9 mouse cellular contexts compared by ENCODE assay signal in the genomic region with DNA sequence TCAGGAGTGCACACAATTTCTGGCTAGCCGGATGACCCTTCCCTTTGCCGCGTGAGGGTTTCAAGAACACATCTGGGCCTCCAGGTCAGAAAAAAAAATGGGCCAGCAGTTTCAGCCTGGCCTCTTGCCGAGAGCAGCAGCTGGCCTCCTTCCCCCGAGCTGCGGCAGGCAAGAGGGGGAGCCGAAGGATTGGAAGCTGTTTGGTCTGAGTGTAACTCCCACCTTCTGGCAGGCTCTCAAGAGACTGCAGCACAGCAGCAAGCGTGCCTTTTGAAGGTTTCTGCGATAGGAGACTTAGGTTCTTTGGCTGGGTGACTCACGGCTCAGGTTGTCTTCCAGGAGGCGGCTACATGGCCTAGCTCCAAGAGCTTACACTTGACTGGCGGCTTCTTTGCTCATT.
A peak's percentile ranks its signal among the peaks of the same experiment; 100 is the strongest.
DNase-seq lines count a peak whose midpoint lies in the region; ATAC-seq and TF ChIP-seq lines count a peak whose summit lies in the region.
"Had no signal": no experiment of that assay in that cellular context is flagged by ENCODE, and none has a peak within 500 bp of the region (broad histone marks: within the 10 kb centered on the region; RNA-seq: fewer than 3 reads in every experiment).

No protein-coding gene starts in this region.

- no peak for ATAC-seq in hindbrain, postnatal 0 days
- ATAC-seq in hindbrain, embryonic 12.5 days (ENCODE audit: low FRiP score) = no peak
- peak; percentile 83 for ATAC-seq in lung, embryonic 16.5 days (ENCODE audit: low read depth)

- H3K4me2 ChIP-seq in hindbrain, postnatal 0 days (ENCODE audit: low read depth, low read length) = no peak overlapping the region
- H3K4me2 ChIP-seq in hindbrain, embryonic 12.5 days (replicated peaks) = no peak overlapping the region
- H3K4me2 ChIP-seq in lung, embryonic 16.5 days (ENCODE audit: low read depth, low read length) = no peak overlapping the region
- H3K4me2 ChIP-seq: limb, embryonic 13.5 days had no signal

- H3K4me1 ChIP-seq in hindbrain, postnatal 0 days (ENCODE audit: insufficient read depth, low read length) = peaks cover 5% of the 10 kb centered on the region; the same call in 1 of the 2 replicates
- H3K4me1 ChIP-seq in hindbrain, embryonic 12.5 days = peaks cover 13% of the 10 kb centered on the region
- peaks cover 9% of the 10 kb centered on the region for H3K4me1 ChIP-seq in lung, embryonic 16.5 days (replicated peaks; ENCODE audit: control insufficient read depth, insufficient read depth, low read length)

- H3K36me3 ChIP-seq in hindbrain, postnatal 0 days (ENCODE audit: insufficient read depth, low read length) = no peaks in the 10 kb centered on the region
- H3K36me3 ChIP-seq in hindbrain, embryonic 12.5 days = no peaks in the 10 kb centered on the region
- H3K36me3 ChIP-seq in lung, embryonic 16.5 days (ENCODE audit: control insufficient read depth, insufficient read depth, low read length) = no peaks in the 10 kb centered on the region
- H3K36me3 ChIP-seq: limb, embryonic 13.5 days had no signal

- H3K9ac ChIP-seq in hindbrain, postnatal 0 days (replicated peaks; ENCODE audit: low read length) = no peak overlapping the region
- H3K9ac ChIP-seq in hindbrain, embryonic 12.5 days = no peak overlapping the region
- no peak overlapping the region for H3K9ac ChIP-seq in lung, embryonic 16.5 days (ENCODE audit: low read length)
- H3K9ac ChIP-seq: limb, embryonic 13.5 days had no signal

- WGBS in hindbrain, postnatal 0 days = 28% methylated on average over 12 of the region's 12 CpGs
- WGBS in hindbrain, embryonic 12.5 days = 57% methylated on average over 12 of the region's 12 CpGs
- 25% methylated on average over 12 of the region's 12 CpGs for WGBS in lung, embryonic 16.5 days

- no peaks in the 10 kb centered on the region for H3K9me3 ChIP-seq in hindbrain, postnatal 0 days (ENCODE audit: low read length)
- H3K9me3 ChIP-seq in hindbrain, embryonic 12.5 days (replicated peaks) = no peaks in the 10 kb centered on the region
- H3K9me3 ChIP-seq in lung, embryonic 16.5 days (ENCODE audit: control insufficient read depth, low read length) = no peaks in the 10 kb centered on the region
- H3K9me3 ChIP-seq: limb, embryonic 13.5 days had no signal

- H3K27me3 ChIP-seq in hindbrain, postnatal 0 days (ENCODE audit: insufficient read depth, low read length) = no peaks in the 10 kb centered on the region
- no peaks in the 10 kb centered on the region; the same call in 1 of the 2 replicates for H3K27me3 ChIP-seq in hindbrain, embryonic 12.5 days
- H3K27me3 ChIP-seq in lung, embryonic 16.5 days (ENCODE audit: control insufficient read depth, insufficient read depth, low read depth, low read length) = peaks cover 2% of the 10 kb centered on the region; the same call in 1 of the 2 replicates

- no peak overlapping the region for H3K4me3 ChIP-seq in hindbrain, postnatal 0 days (ENCODE audit: low read length)
- no peak overlapping the region for H3K4me3 ChIP-seq in hindbrain, embryonic 12.5 days
- H3K4me3 ChIP-seq in lung, embryonic 16.5 days (ENCODE audit: low read length) = no peak overlapping the region
- H3K4me3 ChIP-seq: limb, embryonic 13.5 days had no signal

- H3K27ac ChIP-seq in hindbrain, postnatal 0 days = no peak overlapping the region
- H3K27ac ChIP-seq in hindbrain, embryonic 12.5 days = no peak overlapping the region
- H3K27ac ChIP-seq in lung, embryonic 16.5 days (ENCODE audit: low read length) = no peak overlapping the region

- DNase-seq in hindbrain, postnatal 0 days (ENCODE audit: low spot score) = peak; percentile 59
- DNase-seq in frontal cortex, adult 2 months (ENCODE audit: extremely low spot score in 1 of 2, low spot score in 1 of 2) = peak; percentile 69 to 85
- peak; percentile 50 for DNase-seq in kidney, adult 18-20 months
- DNase-seq in urinary bladder, postnatal 4 days (ENCODE audit: low spot score in 2 of 2) = peak; percentile 70 to 72
- no peak for DNase-seq in thymus, postnatal 36 days
- DNase-seq in cerebellum, adult 11-12 months = no peak

- TF ChIP-seq CTCF in hindbrain, postnatal 0 days (IDR thresholded peaks at IDR 0.05; ENCODE audit: low read depth) = no peak

Comparison
In these comparisons a context has a peak if more than half of its experiments do, and no peak if none do; other contexts are left out.
1. DNase-seq: peak in hindbrain, postnatal 0 days (single experiment), frontal cortex, adult 2 months (2 of 2), kidney, adult 18-20 months (single experiment) and urinary bladder, postnatal 4 days (2 of 2); none in thymus, postnatal 36 days (0 of 2) and cerebellum, adult 11-12 months (single experiment).